Mouse (Mus musculus) forebrain, embryonic 14.5 days (tissue): Measurements from ENCODE around the gene Hacl1. TPM values are rescaled to one million over a fixed set of nuclear protein-coding genes. Genes with fewer than 3 reads are reported as not detected.

ENCODE experiments used
- ATAC-seq: fragments of 200-750 bp; cut with Nextera tagmentation; 2 replicates; pipeline ENCODE4 v1.8.0; 2017; ENCODE audit warnings: mild to moderate bottlenecking, moderate library complexity
- DNase-seq: peaks from one replicate; pipeline ENCODE4 v3.0.0-alpha.2; 2015; ENCODE audit warnings: low spot score
- H3K27ac ChIP-seq: fragments of 300-500 bp; sonication (generic); 2 replicates; pipeline ENCODE4 v1.5.1; 2014; ENCODE audit warnings: low read depth, mild to moderate bottlenecking, control low read depth, low read length, moderate library complexity
- H3K27me3 ChIP-seq: fragments of 300-500 bp; sonication (generic); replicated peaks from 2 replicates; pipeline ENCODE4 v1.6.1; 2014; ENCODE audit warnings: low read length, control low read depth, mixed read lengths; ENCODE audit not compliant: control insufficient read depth, insufficient read depth
- H3K36me3 ChIP-seq: fragments of 300-500 bp; sonication (generic); 2 replicates; pipeline ENCODE4 v1.6.1; 2014; ENCODE audit warnings: low read length, control low read depth; ENCODE audit not compliant: control insufficient read depth, insufficient read depth
- H3K4me1 ChIP-seq: fragments of 300-500 bp; sonication (generic); 2 replicates; pipeline ENCODE4 v1.6.1; 2014; ENCODE audit warnings: antibody characterized with exemption, low read length, control low read depth; ENCODE audit not compliant: control insufficient read depth, insufficient read depth
- H3K4me2 ChIP-seq: fragments of 300-500 bp; sonication (generic); 2 replicates; pipeline ENCODE4 v1.6.1; 2014; ENCODE audit warnings: mild to moderate bottlenecking, control low read depth, low read length
- H3K4me3 ChIP-seq: fragments of 300-500 bp; sonication (generic); 2 replicates; pipeline ENCODE4 v1.5.1; 2014; ENCODE audit warnings: low read depth, low read length, control low read depth
- H3K9ac ChIP-seq: fragments of 300-500 bp; sonication (generic); 2 replicates; pipeline ENCODE4 v1.6.1; 2014; ENCODE audit warnings: mild to moderate bottlenecking, low read length, control low read depth, moderate library complexity
- H3K9me3 ChIP-seq: fragments of 300-500 bp; sonication (generic); replicated peaks from 2 replicates; pipeline ENCODE4 v1.6.1; 2016; ENCODE audit warnings: low read length, control low read depth, mixed read lengths; ENCODE audit not compliant: control insufficient read depth
- WGBS: fragments of 180-500 bp; shearing (Covaris S2); extraction: QIAGEN DNeasy Blood & Tissue Kit; methylation state at CpG from one replicate; pipeline ENCODE4 v1.1.7; 2014; 5-methylcytosine and 5-hydroxymethylcytosine counted together
- polyA plus RNA-seq: library from polyadenylated mRNA; unstranded; fragments of >200 nt; fragmentation: Nextera tagmentation; extraction: Ambion mirVana; gene quantifications from 2 replicates; pipeline ENCODE4 v1.2.1, GENCODE M21; 2014

The Hacl1 gene
- polyA plus RNA-seq, 1 experiment from 2014 or later: 13.0 TPM

GRCm38 (mm10) chr14:31656857-31657645, 16.0 kb upstream of the Hacl1 start:
- DNase-seq: peak; percentile 86
- no peak overlapping the region for H3K9ac ChIP-seq
- peak; percentile 30 for ATAC-seq
- H3K36me3 ChIP-seq: no peaks in the 10 kb centered on the region
- no peak overlapping the region for H3K4me2 ChIP-seq
- no peaks in the 10 kb centered on the region for H3K9me3 ChIP-seq
- 36% methylated on average over 5 of the region's 5 CpGs for WGBS
- no peak overlapping the region for H3K27ac ChIP-seq
- H3K4me3 ChIP-seq: no peak overlapping the region
- peaks cover 31% of the 10 kb centered on the region for H3K4me1 ChIP-seq
- no peaks in the 10 kb centered on the region for H3K27me3 ChIP-seq

GRCm38 (mm10) chr14:31656386-31656785, 15.3 kb upstream of the Hacl1 start:
- no peak overlapping the region for H3K27ac ChIP-seq
- no peaks in the 10 kb centered on the region for H3K36me3 ChIP-seq
- H3K4me3 ChIP-seq: no peak overlapping the region
- no peaks in the 10 kb centered on the region for H3K9me3 ChIP-seq
- no peak overlapping the region for H3K4me2 ChIP-seq
- no peak overlapping the region for H3K9ac ChIP-seq
- H3K27me3 ChIP-seq: no peaks in the 10 kb centered on the region
- DNase-seq: no peak
- ATAC-seq: no peak
- H3K4me1 ChIP-seq: peaks cover 31% of the 10 kb centered on the region
- 82% methylated on average over 7 of the region's 7 CpGs for WGBS

GRCm38 (mm10) chr14:31655406-31655805, 14.3 kb upstream of the Hacl1 start:
- ATAC-seq (no peak), DNase-seq (no peak)
- Histone ChIP-seq H3K27me3 (no peaks in the 10 kb centered on the region), H3K4me1 (peaks cover 24% of the 10 kb centered on the region), H3K9me3 (no peaks in the 10 kb centered on the region), H3K9ac (no peak overlapping the region), H3K4me2 (no peak overlapping the region), H3K36me3 (no peaks in the 10 kb centered on the region), H3K4me3 (no peak overlapping the region), H3K27ac (no peak overlapping the region)
- 81% methylated on average over 14 of the region's 14 CpGs for WGBS

- 89% methylated on average over 5 of the region's 5 CpGs for WGBS
- no peaks in the 10 kb centered on the region for H3K9me3 ChIP-seq
- no peaks in the 10 kb centered on the region for H3K27me3 ChIP-seq
- DNase-seq (no peak), ATAC-seq (no peak)
- no peaks in the 10 kb centered on the region for H3K36me3 ChIP-seq
- H3K9ac ChIP-seq: no peak overlapping the region
- H3K4me2 ChIP-seq: no peak overlapping the region
- H3K4me3 ChIP-seq: no peak overlapping the region
- no peak overlapping the region for H3K27ac ChIP-seq
- peaks cover 19% of the 10 kb centered on the region for H3K4me1 ChIP-seq
These were observed 13.7 kb upstream of the Hacl1 start for GRCm38 (mm10) chr14:31654816-31655215.

- DNase-seq: no peak
These were observed 12.2 kb upstream of the Hacl1 start for GRCm38 (mm10) chr14:31653101-31653875.

GRCm38 (mm10) chr14:31652624-31653023, 11.5 kb upstream of the Hacl1 start:
- Histone ChIP-seq H3K9me3 (no peaks in the 10 kb centered on the region), H3K36me3 (no peaks in the 10 kb centered on the region), H3K4me3 (no peak overlapping the region), H3K4me1 (no peaks in the 10 kb centered on the region), H3K27ac (no peak overlapping the region), H3K27me3 (no peaks in the 10 kb centered on the region), H3K4me2 (no peak overlapping the region), H3K9ac (no peak overlapping the region)
- DNase-seq (no peak), ATAC-seq (no peak)
- WGBS: 97% methylated on average over 1 of the region's 1 CpGs

More at GRCm38 (mm10) chr14:31653101-31653875, 12.2 kb upstream of the Hacl1 start:
- ATAC-seq: no peak
- Histone ChIP-seq H3K4me1 (peaks cover 4% of the 10 kb centered on the region), H3K36me3 (no peaks in the 10 kb centered on the region), H3K27me3 (no peaks in the 10 kb centered on the region), H3K27ac (no peak overlapping the region), H3K9ac (no peak overlapping the region), H3K4me3 (no peak overlapping the region), H3K4me2 (no peak overlapping the region), H3K9me3 (no peaks in the 10 kb centered on the region)
- WGBS: 87% methylated on average over 14 of the region's 14 CpGs

DNA sequence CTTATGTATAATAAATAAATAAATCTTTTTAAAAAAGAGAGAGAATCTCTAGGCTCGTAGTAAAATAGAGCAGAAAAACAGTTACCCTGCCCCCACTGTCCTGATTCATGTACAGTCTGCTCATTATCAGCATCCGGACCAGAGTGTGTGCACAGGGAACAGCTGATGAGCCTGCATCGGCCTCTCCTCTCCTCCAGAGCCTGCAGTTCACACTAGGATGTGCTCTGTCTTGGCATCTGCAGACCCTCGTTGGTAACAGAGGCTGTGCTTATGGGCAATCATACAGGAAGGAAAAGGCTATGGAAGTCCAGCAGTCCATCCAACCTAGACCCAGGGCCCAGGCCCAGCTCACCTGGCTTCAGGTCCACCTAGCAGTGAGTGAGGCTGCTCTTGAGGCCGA, 11.0 kb upstream of the Hacl1 start:
- H3K4me1 ChIP-seq: no peaks in the 10 kb centered on the region
- no peaks in the 10 kb centered on the region for H3K9me3 ChIP-seq
- no peak overlapping the region for H3K27ac ChIP-seq
- no peak overlapping the region for H3K4me2 ChIP-seq
- H3K27me3 ChIP-seq: no peaks in the 10 kb centered on the region
- no peak overlapping the region for H3K4me3 ChIP-seq
- DNase-seq: no peak
- no peak for ATAC-seq
- WGBS: 86% methylated on average over 5 of the region's 5 CpGs
- no peak overlapping the region for H3K9ac ChIP-seq
- no peaks in the 10 kb centered on the region for H3K36me3 ChIP-seq

GRCm38 (mm10) chr14:31651206-31651605, 10.1 kb upstream of the Hacl1 start:
- no peak overlapping the region for H3K4me3 ChIP-seq
- no peaks in the 10 kb centered on the region for H3K4me1 ChIP-seq
- no peak overlapping the region for H3K9ac ChIP-seq
- DNase-seq (no peak), ATAC-seq (no peak)
- H3K36me3 ChIP-seq: no peaks in the 10 kb centered on the region
- H3K4me2 ChIP-seq: no peak overlapping the region
- H3K27ac ChIP-seq: no peak overlapping the region
- WGBS: 92% methylated on average over 7 of the region's 7 CpGs
- H3K27me3 ChIP-seq: no peaks in the 10 kb centered on the region
- no peaks in the 10 kb centered on the region for H3K9me3 ChIP-seq

GRCm38 (mm10) chr14:31650347-31650746, 9.3 kb upstream of the Hacl1 start:
- Histone ChIP-seq H3K27me3 (no peaks in the 10 kb centered on the region), H3K4me3 (no peak overlapping the region), H3K4me1 (no peaks in the 10 kb centered on the region), H3K36me3 (no peaks in the 10 kb centered on the region), H3K4me2 (no peak overlapping the region), H3K9me3 (no peaks in the 10 kb centered on the region), H3K9ac (no peak overlapping the region), H3K27ac (no peak overlapping the region)
- no peak for DNase-seq
- 94% methylated on average over 3 of the region's 3 CpGs for WGBS
- no peak for ATAC-seq
